Comparison of ENCODE assay signal across 1 mouse cellular context in the genomic region with DNA sequence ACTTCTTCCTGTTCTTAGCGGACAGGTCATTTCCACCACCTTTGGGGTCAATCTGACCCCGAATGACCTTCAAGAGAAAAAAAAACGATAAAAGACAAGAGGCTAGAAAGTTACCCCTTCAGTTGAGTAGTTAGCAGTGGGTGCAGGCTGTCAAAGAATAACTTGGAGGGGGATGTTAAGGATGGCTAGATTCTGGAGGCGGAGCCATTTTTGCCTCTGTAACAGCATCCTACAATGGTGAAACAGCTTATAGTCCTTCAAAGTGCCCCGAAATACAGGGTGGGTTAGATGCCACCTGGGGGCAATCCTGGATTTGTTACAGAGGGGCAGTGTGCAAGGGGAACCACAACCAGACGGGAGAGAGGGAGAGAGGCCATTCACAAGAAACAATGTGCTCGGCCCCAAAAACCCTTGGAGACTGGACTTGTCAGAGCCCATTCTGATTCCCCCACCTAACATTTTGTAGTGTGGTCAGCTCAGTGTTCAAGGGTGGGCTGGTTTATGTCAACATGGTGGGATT.
TF ChIP-seq lines count a peak whose summit lies in the region.

No protein-coding gene starts in this region.

TF ChIP-seq in CH12.LX, 34 proteins besides CTCF, POLR2A, EP300 and RAD21 (continued from another document):
- no peak for TF ChIP-seq MEF2A (IDR thresholded peaks at IDR 0.05; ENCODE audit: borderline replicate concordance, low read depth, low read length)
- no peak for TF ChIP-seq MAFK (IDR thresholded peaks at IDR 0.05; ENCODE audit: insufficient replicate concordance, low read length)
- no peak for TF ChIP-seq MYC (IDR thresholded peaks at IDR 0.05; ENCODE audit: low read depth, low read length)
- no peak for TF ChIP-seq PAX5 (IDR thresholded peaks at IDR 0.05; ENCODE audit: low read length)
- no peak for TF ChIP-seq NRF1 (IDR thresholded peaks at IDR 0.05; ENCODE audit: low read depth, low read length)
- no peak for TF ChIP-seq KAT2A (IDR thresholded peaks at IDR 0.05; ENCODE audit: insufficient replicate concordance, low read length)
